Mouse (Mus musculus) layer of hippocampus, adult 18-20 months (tissue): ENCODE results near the gene Smarcd3. TPM values are rescaled to one million over a fixed set of nuclear protein-coding genes. Genes with fewer than 3 reads are reported as not detected.
A peak's percentile ranks its signal among the peaks of the same experiment; 100 is the strongest.
"Not testable (repeated sequence)": the region's sequence is repeated elsewhere in the genome, so short reads cannot be mapped to it uniquely, and the experiment has no call there.

ENCODE experiments used
- DNase-seq, 2 experiments: peaks; one replicate each; pipeline ENCODE4 v3.0.0; 2022; ENCODE audit warnings: low spot score in 2 of 2
- microRNA-seq, 2 experiments: library from miRNA; unstranded; fragments of <30 nt; microRNA quantifications; one replicate each; pipeline ENCODE4 v1.2.0; 2021
- total RNA-seq, 2 experiments: library from RNA; stranded (reverse); gene quantifications; 2 replicates each; pipeline ENCODE4 v1.2.3; 2021

Smarcd3 gene
- total RNA-seq, 2 experiments from 2014 or later, result 87.4 to 93.2 TPM

GRCm38 (mm10) chr5:24576801-24577182, 47.4 kb downstream of the Smarcd3 start:
- DNase-seq, result no peak

GRCm38 (mm10) chr5:24575948-24576347, 48.3 kb downstream of the Smarcd3 start:
- no peak for DNase-seq

- no peak for DNase-seq
Observed at GRCm38 (mm10) chr5:24556709-24557108, 67.5 kb downstream of the Smarcd3 start, which contains the start of gene 4931409K22Rik. Gene 4931409K22Rik, minus strand, starts transcription at chr5:24556809.

GRCm38 (mm10) chr5:24555335-24555734, 68.9 kb downstream of the Smarcd3 start:
- DNase-seq, result not testable (repeated sequence)

GRCm38 (mm10) chr5:24553621-24554244, 70.5 kb downstream of the Smarcd3 start:
- no peak for DNase-seq

DNA sequence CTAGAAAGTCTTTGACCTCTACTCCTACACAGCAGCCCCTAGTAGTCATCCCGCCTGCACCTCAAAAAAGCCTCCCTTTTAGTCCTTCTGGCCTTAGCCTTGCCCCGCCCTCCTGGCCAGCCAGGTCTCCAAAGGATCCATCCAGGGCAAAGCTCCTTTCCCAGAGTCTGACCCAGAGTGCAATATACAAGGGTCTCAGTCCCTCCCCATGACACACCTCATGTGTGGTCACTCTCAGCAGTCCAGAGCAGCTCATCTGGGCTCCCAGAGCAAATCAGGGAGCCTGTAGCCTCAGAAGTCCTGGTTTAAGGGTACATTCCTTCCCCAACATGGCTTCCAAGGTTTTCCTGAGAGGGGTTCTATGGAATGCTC, 72.9 kb downstream of the Smarcd3 start:
- no peak for DNase-seq

GRCm38 (mm10) chr5:24550598-24551316, 73.5 kb downstream of the Smarcd3 start:
- peak; percentile 60 to 63 for DNase-seq

- DNase-seq, result no peak
Observed at GRCm38 (mm10) chr5:24542643-24543042, 81.6 kb downstream of the Smarcd3 start.

DNA sequence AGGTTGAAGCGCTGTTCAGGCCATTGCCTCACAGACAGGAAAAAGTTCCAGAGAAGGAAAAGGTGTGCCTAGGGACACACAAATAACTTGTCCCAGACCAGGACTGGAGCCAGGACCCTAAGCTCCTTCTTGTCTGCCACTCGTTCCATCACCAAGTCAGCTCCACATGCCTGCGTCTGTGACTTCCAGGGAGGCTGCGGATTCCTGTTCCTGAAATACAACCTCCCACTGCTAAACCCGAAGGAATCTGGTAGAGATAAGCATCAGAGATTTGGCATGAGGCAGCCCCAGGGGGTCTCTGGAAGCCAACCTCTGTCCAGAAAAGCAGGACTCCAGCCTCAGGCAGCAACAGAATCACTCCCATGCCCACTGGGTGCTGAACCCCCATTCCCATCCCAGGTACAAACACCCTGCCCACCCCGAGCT, 83.1 kb downstream of the Smarcd3 start:
- no peak for DNase-seq

Small RNA genes lying within 50 kb of the gene (microRNA-seq; reads per million reads assigned to microRNA genes)
- 1,968 to 2,166 reads per million in 2 experiments for gene Mir671

Other genes starting within 250 kb of the Smarcd3 start
- gene Atg9b, start 232.3 kb downstream of the Smarcd3 start, total RNA-seq, result 1 to 10 TPM; 3.0 to 3.7 TPM
- 10 to 100 TPM; 57.0 to 60.1 TPM for gene Abcb8, start 230.7 kb downstream of the Smarcd3 start, total RNA-seq
- under 1 TPM; 0.27 to 0.53 TPM for gene Asic3, start 211.0 kb downstream of the Smarcd3 start, total RNA-seq
- 100 to 1,000 TPM; 126 to 133 TPM for gene Cdk5, start 200.9 kb downstream of the Smarcd3 start, total RNA-seq
- 10 to 100 TPM; 30.1 to 30.8 TPM for gene Slc4a2, start 200.6 kb downstream of the Smarcd3 start, total RNA-seq
- 100 to 1,000 TPM; 109 to 115 TPM for gene Fastk, start 179.1 kb downstream of the Smarcd3 start, total RNA-seq
- 10 to 100 TPM; 21.8 to 23.7 TPM for gene Tmub1, start 176.6 kb downstream of the Smarcd3 start, total RNA-seq
- 100 to 1,000 TPM; 673 to 687 TPM for gene Agap3, start 172.2 kb downstream of the Smarcd3 start, total RNA-seq
- not detected for gene Gbx1, start 97.2 kb downstream of the Smarcd3 start, total RNA-seq
- gene Asb10, start 83.4 kb downstream of the Smarcd3 start, total RNA-seq, result under 1 TPM in 1 of 2 experiments, not detected in 1; 0.23 TPM
- not detected for gene 4931409K22Rik, start 67.6 kb downstream of the Smarcd3 start, total RNA-seq
- gene Abcf2, start 46.9 kb downstream of the Smarcd3 start, total RNA-seq, result 10 to 100 TPM; 82.5 to 83.6 TPM
- gene Chpf2, start 37.7 kb downstream of the Smarcd3 start, total RNA-seq, result 10 to 100 TPM; 60.8 to 64.9 TPM
- 10 to 100 TPM; 76.0 to 78.0 TPM for gene Nub1, start 61.1 kb upstream of the Smarcd3 start, total RNA-seq
- gene Wdr86, start 106.3 kb upstream of the Smarcd3 start, total RNA-seq, result under 1 TPM; 0.33 to 0.62 TPM
- gene Crygn, start 133.6 kb upstream of the Smarcd3 start, total RNA-seq, result 1 to 10 TPM; 1.0 to 1.5 TPM
- gene Rheb, start 218.2 kb upstream of the Smarcd3 start, total RNA-seq, result 100 to 1,000 TPM; 113 to 119 TPM